Mouse (Mus musculus) gonadal fat pad, adult 2 months (tissue): ENCODE measurements at regions not wholly inside any gene's neighbourhood (a gene's known extent, or its start where the extent isn't known, plus 50 kb on each side); places are given as distances from the start of the nearest gene placed in this dataset.
"Not testable (repeated sequence)": the region's sequence is repeated elsewhere in the genome, so short reads cannot be mapped to it uniquely, and the experiment has no call there.

Experiments
- DNase-seq: peaks from one replicate; pipeline ENCODE4 v3.0.0-alpha.2; 2012; ENCODE audit warnings: low read depth

DNA sequence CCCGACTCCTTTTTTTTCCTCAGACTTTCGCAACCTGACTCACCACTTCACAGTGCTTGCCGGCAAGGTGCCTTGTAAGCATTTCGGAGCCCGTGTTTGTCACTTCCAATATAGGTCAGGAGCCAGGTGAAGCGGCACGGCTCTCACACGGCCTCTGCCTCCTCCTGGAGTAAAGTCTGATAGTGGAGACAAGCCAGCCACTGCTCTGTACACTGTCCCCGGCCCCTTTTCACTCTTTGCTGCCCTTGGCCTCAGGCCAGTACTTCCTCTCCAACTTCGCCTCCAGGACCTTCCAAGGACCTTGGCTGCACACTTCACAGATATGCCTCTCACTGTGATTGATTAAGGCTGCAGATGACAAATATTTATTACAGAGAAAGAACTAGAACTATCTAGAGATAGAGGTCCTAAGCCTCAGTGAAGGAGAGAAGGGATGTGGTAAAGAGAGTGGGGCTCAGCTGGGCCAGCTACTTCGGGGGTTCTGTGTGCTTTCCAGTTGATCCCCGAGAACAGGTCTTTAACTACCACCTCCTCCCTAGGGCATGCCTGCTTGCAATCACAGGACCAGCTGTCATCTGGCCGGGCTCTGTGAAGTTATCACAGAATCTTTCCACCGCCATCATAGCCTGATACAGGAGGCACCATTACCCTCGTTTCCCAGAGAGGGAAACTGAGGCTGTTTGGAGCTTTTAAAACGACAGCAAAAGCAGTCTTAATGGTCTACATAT is 204.2 kb downstream of the Trim29 start:
- no peak for DNase-seq

DNA sequence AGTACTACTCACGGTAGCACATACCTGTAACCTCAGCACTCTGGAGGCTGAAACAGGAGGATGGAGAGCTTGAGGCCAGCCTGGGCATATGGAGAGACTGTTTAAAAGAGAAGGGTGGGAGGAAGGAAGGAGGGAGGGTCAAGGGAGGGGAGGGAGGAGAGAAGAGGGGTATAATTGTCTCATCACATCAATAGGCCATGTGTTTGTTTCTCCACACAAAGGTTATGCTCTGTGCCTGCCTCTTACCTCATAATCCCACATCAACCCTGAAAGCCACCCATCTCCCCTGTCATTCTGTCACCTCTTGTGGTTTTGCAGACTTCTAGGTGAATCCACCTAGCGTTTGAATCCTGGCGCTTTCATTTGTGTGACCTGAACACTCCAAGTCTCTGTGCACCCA is 210.3 kb downstream of the Trim29 start:
- no peak for DNase-seq

DNA sequence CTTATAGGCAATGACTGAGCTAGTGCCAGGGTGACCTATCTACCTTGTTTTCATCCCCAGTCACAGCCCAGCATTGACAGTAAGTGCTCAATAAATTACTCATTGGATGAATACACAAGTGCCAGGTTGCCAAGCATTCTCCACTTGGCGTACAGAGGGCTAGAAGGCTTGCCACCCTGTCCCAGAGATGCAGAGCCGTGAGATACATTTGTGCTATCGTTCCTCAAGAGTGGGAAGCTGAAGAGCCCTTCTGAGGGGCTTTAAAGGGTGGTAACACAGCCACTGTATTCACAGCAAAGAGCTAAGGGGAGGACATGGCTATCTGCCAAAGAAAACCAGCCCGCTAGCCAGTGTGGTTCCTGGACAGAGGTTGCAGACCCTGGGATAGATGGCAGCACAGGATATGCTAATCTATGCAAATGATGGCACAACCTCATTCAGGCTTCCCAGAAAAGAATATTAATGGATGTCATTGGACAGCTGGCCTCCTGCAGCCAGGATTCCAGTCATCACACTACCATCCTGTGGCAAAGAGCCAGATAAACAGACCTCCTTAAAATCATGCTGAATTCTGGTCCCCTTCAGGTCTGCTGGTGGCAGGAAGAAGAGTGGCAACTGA is 214.4 kb downstream of the Trim29 start:
- DNase-seq = no peak

DNA sequence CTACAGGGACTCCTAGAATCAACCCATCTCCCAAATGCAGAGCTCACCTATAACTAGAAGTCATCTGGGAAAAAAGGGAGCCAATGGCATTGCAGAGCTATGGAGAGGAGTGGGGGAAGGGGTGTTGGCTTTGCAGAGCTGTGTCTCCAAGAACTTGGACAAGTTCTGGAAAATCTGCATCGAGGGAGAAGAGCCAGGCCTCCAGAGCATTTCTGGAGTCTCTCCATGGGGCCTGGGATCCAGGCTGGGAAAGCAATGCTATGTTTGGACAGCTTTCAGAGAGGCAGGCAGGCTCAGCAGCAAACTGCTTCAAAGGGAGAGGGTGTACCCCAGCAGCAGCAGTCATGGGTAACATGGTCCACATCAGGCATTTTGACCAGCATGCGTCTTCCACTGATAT is 211.6 kb upstream of the Nectin1 start:
- no peak for DNase-seq

DNA sequence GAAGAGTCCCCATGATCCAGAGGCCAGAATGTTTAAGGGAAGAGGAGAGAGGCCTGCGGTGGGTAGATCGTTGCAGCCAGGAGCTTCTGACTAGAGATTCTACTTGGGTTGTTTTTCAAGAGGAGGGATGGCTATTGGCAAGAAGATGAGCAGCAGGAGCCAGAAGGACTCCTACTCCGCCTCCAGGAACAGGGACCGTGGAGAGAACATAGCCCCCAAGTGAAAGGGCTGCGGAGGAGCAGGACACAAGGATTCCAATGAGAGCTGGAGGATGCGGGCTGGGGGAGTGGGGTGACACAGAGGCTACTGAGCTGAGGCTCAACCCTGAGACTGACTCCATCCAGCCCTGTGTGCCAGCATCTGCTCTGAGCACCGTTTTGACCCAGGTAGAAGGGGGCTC is 207.8 kb upstream of the Nectin1 start:
- DNase-seq = no peak

DNA sequence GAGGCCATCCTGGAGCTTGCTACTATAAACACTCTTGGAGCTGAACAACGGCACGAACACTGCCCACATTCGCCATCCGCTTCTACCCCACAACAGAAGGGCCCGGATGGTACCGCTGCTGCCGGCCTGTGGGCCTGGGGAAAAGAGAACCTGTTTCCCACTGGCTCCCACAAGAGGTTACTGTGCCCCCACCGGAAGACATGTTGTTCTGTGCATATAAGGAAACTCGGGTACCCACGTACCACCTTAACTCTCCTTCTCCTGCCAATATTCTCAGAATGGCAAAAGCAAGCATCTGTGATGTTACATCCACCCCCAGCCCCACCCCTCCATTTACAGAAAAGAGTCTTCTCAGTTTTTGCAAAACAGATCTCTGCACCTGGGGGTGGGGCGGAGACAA is 206.7 kb upstream of the Nectin1 start:
- no peak for DNase-seq

DNA sequence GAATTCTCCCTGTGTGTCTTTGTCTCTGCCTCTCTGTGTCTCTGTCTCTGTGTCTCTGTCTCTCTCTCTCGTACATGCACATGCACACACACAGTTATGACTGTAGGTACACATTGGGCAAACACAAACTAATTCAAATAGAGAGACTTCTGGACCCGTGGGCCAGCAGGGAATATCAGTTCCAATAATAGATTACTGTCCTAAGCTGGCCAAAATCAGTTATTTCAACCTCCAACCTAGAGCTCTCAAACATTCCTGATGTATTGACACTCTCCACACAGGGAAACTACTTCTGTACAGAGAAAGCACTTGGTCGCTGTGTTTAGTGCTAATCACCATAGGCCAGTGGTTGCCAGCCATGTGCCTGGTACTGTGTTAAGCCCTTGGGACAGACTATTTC is 203.7 kb upstream of the Nectin1 start:
- DNase-seq = no peak

DNA sequence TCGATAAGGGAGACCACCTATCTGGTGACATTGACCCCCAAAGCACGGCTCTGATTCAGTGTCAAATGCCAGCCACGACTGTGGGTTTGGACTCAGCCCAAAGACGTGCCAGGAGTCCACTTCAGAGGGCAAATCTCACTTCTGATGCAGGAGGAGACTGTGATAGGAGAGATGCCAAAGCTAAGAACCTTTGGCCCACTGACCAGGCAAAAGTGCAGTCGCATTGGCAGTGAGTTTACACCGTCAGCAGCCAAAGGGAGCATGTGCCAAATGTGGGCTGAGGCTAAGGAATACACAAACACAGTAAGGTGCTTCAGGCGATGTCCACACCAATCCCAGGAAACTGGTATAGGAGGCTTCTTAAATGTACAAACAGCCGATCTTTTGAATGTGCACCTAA is 202.6 kb upstream of the Nectin1 start:
- no peak for DNase-seq

DNA sequence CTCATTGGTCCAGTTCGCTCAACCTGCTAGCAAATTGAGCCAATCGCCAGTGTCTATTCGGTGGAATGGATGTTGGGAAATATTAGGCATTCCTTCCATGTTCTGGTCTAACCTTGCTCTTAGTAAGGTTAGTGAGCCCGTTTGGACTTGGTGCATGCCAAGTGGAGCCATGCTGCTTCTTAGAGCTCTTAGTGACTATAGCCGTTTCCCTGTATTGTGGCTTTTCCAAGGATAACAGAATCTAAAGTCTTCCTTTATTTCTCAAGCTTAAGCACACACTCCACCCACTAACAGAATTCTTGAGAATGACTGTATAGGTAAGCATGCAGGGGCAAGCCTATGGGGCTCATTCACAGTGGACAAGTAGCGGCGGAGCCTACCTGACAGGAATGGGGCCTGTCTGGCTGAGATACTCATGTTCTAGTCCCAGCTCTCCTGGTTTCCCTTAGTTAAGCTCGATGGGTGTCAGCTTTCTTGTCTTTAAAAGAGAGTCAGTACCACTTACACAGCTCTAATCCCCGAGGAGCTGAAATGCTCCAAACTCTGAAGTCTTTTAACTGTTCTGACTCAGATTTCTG is 201.6 kb upstream of the Nectin1 start:
- DNase-seq = no peak

DNA sequence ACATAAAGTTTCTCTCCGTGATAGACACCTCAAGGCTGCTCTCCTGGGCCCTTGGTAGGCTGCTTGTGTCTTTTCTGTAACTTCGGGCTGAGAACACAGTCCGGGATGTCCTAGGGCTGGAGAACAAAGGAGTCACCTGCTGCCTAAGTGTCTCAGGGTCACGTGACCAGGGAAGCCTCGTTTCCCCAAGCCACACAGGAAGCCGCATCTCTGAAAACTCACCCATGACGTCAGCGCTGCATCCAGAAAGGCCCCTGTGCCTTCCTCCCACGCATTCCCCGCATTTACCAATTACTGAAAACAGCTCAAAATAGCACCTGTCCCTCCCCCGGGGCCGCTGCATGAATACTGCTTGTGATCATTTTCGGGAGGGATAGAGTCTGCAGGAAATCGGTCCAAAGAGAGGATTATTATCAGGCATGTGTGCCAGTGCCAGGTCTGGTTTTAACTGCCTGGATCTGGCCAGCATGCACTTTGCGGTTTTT is 198.7 kb upstream of the Nectin1 start:
- DNase-seq = no peak

DNA sequence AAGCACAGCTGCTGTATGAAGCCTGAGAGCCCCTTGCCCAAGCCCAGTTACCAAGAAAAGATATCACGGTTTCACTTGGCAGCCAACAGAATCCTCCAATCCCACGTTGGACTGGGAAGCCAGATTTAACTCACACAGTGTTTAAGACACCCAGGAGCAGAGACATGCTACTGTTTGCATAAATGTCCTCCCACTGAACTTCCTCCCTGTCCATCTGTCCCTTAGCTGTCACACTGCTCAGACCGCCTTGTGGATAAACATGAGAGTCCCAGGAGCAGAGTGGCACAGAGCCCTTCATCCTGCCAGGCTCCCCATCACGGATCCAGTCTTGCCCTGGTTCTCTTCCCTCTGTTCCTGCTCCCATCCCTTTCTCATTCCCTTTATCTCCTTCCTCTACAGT is 194.9 kb upstream of the Nectin1 start:
- no peak for DNase-seq

DNA sequence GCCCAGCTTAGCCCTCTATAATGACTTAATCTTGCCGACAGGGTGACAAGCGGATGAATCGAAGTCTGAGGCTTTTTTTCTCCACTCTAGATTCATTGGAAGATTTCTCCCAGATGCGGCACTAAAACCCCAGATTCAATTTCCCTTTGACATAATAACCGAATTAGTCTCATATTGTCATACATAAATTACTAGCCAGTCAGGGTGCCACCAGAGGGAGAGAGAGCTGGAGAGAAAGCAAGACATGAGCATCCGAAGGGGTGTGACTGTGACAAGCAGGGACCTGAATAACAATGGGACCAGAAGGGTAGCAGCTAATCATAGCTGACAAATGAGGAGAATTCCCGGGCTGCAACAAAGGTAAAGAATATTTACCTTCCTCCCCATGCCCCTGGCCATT is 194.5 kb upstream of the Nectin1 start:
- no peak for DNase-seq

DNA sequence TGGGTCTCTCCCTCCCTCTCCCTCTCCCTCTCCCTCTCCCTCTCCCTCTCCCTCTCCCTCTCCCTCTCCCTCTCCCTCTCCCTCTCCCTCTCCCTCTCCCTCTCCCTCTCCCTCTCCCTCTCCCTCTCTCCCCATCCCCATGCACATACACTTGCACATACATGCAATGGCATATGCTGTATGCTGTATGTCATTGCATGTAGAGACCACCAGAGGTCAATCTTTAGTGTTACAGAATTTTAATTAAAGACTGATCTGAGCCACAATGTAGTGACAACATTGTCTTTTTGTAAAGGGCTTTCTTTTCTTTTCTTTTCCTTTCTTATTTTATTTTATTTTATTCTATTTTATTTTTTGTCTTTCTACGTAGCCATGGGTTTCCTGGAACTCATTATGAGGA is 191.0 kb upstream of the Nectin1 start:
- not testable (repeated sequence) for DNase-seq

DNA sequence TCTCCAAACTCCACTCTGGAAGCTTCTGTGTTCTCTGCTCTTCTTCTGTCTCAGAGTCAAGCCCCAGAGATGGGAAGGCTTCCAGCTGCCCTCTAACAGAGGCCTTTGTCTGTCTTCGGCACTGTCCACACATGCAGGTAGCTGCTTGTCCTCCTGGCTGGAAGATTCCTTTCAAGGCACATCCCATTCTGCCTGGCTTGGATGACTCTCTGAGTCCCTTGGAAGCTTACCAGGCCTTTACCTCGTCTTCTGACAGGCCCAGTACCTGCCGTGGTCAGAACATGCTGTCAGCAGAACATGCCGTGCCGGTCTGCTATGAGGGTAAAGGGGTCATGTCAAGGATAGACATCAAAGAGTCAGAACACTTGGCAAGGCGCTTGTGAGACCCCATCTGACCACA is 181.8 kb upstream of the Nectin1 start:
- no peak for DNase-seq

DNA sequence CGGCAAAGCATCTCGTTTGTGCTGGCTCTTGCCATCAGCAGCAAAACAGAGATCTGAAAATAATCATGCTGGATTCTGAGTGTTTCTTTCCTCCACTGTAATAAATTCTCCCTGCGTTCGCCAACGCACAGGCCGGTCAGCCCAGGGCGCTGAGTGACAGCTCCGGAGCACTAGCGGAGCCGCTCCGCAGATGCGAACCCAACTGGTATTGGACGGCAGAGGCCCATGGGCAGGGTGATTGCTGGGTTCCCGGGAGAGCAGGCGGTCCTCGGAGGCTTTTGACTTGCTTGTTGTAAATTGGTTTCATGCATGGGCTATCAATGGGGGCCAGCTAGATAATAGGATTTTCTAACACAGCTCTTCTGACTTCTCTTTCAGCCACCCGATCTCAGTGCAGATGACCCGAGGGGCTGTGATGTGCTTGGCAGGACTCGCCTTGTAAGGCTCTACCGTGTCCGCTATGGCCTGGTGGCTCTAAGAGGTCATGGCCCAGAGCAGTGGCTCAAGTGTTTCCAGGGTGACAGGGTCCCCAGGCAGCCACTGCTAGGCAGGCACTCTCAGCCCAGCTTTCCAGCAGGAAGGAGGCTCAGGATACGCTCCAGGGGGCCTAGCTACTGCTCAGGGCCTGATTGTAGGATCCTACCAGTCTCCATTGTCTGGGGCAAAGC is 179.4 kb upstream of the Nectin1 start:
- DNase-seq = no peak

DNA sequence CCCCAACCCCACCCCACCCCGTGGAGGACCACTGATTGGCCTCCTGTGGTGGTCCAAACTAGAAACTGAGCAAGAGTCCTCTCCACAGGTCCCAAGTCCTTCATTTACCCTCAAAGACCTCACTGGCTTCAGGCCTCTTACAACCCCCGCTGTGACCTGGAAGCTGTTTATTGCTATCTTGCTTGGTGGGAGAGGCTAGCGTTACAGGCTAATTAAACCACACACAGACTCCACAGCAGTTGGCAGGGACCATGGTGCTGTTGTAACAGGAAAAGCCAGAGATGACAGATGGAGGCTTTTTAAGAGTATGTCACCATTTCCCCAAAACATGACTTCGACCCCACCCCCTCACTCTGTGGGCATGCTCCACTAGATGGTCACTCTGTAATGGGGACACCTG is 174.9 kb upstream of the Nectin1 start:
- no peak for DNase-seq

DNA sequence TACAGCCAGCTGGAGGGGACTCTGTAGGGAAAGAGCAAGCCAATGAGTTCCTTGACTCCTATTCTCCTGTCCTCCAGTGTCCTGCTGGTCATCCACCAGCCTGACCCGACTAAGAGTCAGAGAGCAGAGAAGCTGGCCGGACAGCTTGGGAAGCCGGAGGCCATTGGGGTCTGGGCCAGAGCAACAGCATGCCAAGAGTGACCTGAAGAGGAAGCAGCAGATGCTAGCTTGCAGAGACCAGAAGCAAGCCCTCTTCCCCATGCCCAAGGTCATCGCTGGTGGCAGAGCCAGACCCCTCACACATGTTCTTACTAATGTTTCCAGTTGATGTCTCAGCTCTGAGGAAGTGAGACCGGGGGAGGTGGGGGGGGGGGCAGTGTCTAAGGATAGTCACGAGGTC is 172.7 kb upstream of the Nectin1 start:
- DNase-seq = no peak

DNA sequence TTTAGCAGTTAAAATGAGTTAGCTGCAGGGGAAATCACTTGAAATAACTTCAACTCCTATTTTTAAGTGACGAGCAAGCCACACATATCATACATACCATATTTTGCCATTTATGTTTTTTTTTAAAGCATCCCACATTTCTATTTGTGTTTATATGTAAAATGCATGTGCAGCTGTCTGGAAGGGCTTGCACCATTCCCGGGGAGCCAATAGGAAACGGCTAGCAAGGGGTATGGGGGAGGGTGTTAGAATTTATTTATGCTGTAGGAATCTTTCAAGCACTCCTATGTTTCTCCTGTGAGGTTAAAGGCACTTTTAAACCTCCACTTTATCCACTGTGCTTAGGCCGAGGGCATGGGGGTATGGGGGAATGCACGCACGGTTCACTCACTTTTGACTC is 168.1 kb upstream of the Nectin1 start:
- no peak for DNase-seq

DNA sequence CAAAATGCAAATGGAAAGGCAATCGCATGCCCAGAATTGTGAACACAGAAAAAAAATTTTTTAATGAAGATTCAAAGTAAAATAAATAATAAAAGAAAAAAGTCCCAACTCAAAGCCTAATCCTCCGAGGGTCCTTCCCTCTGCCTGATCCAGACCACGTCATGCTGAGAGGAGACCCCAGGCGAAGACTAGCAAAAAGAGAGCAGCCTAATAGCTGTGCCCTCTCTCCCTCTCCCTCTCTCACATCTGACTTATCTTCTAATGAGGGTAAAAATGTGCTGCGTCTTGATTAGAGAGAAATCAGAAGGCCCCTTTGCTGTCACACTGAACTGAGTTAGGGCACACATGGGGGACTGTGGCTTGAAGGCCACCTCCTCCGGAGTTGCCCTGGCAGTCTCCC is 163.1 kb upstream of the Nectin1 start:
- no peak for DNase-seq

DNA sequence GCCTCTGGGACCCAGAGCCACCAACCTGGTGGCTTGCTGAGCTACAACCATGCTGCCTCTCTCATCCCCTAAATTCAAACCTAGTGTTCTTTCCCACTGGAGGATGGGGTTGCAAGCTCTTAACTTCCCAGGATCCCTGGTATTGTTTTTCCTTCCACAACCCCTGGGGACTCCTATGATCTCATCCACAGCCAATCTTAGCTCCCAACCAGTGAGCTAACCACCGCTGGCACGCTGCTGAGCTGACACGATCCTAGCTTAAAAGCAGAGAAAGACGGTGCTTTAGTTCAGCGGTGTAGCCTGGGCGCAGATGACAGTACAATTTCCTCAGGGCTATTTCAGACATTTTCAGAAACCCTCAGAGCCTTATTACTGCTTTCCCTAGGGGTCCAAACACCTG is 158.2 kb upstream of the Nectin1 start:
- no peak for DNase-seq

DNA sequence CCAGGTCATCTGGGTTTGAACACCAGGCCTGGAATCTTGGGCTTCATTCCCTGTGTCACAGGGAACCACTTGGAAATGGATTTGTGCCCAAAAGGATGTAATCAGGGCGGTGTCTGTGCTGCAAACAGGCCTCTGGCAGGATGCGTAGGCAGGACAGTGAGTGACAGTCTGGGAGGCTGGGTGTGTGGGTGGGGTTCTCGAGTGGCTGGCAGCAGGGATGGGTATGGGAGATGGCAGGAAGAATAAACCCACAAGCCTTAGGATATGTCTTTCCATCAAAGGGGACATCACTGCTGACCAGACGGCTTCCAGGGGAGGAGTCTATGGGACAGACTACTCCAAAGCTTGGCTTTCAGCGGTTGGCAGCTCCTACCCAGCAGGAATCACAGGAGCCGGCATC is 150.5 kb upstream of the Nectin1 start:
- DNase-seq = peak; percentile 47

DNA sequence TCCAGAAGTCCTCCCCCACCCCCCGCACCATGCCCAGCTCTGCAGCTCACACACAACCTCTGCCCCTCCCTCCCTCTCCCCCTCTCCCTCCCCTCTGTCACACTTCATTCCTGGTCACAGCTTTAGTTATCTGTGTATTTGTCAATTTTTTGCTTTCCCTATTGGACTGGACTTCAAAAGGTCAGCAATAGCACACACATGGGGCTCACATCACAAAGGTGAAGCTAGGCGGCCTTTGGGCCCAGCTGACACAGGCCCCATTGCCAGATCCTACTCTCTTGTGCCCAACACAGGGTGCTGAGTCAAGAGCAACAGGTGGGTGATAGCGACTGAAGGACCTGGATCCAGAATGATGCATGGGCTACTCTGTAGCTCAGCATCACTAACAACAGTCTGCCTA is 149.0 kb upstream of the Nectin1 start:
- no peak for DNase-seq

DNA sequence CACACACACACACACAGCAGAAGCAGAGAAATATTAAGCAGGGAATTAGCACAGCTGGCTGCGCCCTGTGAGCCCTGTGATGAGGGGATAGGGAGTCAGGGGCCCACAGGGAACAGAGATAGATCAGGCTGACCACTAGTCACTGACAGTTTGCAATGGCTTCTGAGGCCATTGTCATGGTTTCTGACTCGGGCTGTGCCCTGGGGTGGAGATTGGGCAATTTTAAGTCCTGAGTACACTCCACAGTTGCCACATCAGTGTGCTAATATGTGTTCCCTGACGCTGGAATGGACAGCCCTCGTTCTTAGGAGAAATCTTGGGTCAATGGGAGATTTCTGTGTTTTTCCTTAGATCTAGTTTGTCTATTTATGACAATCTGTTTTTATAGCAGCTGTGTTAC is 148.3 kb upstream of the Nectin1 start:
- no peak for DNase-seq
